Mouse (Mus musculus): ENCODE data around the gene Ercc6. TPM values are rescaled to one million over a fixed set of nuclear protein-coding genes. Genes with fewer than 3 reads are reported as not detected.
A peak's percentile ranks its signal among the peaks of the same experiment; 100 is the strongest.

Ercc6 gene
- polyA plus RNA-seq (2015; fragmentation: Nextera tagmentation; extraction: Ambion mirVana), result 19.2 and 23.5 TPM in 2 replicates

GRCm38 (mm10) chr14:32513336-32514032, at the start of gene Ercc6:
Gene Ercc6 (plus strand): TSS chr14:32513521.
- Histone ChIP-seq H3K4me2 (peak within 1 kb of the TSS; percentile 90), H3K4me1 (peaks cover 18% of the 10 kb centered on the region), H3K27ac (peak within 1 kb of the TSS; percentile 77), H3K9ac (peak within 1 kb of the TSS; percentile 59), H3K4me3 (replicated peaks) (peak within 1 kb of the TSS; percentile 87), H3K36me3 (peaks cover 20% of the 10 kb centered on the region), H3K9me3 (replicated peaks) (no peaks in the 10 kb centered on the region), H3K27me3 (no peaks in the 10 kb centered on the region)
- peak; percentile 96 for ATAC-seq (replicated peaks; ENCODE audit: low FRiP score)
- under 1% methylated on average over 62 of the region's 62 CpGs for WGBS

- H3K9me3 ChIP-seq (replicated peaks), result no peaks in the 10 kb centered on the region
- H3K27ac ChIP-seq, result no peak within 1 kb of the TSS
- no peak within 1 kb of the TSS for H3K9ac ChIP-seq
- no peaks in the 10 kb centered on the region for H3K36me3 ChIP-seq
- H3K4me1 ChIP-seq, result peaks cover 34% of the 10 kb centered on the region
- H3K4me2 ChIP-seq, result peak within 1 kb of the TSS; percentile 60
- H3K27me3 ChIP-seq, result peaks cover 83% of the 10 kb centered on the region
- H3K4me3 ChIP-seq (replicated peaks), result peak within 1 kb of the TSS; percentile 39
- no peak for ATAC-seq (replicated peaks; ENCODE audit: low FRiP score)
- under 1% methylated on average over 56 of the region's 70 CpGs for WGBS
Observed at GRCm38 (mm10) chr14:32464601-32465505, 48.5 kb upstream of the Ercc6 start, which contains the start of gene Slc18a3. Gene Slc18a3 (minus strand): TSS chr14:32464850.

- Histone ChIP-seq H3K27me3 (peaks cover 77% of the 10 kb centered on the region), H3K4me2 (peak overlapping the region; percentile 60), H3K9me3 (replicated peaks) (no peaks in the 10 kb centered on the region), H3K4me3 (replicated peaks) (peak overlapping the region; percentile 39), H3K4me1 (peaks cover 29% of the 10 kb centered on the region), H3K27ac (no peak overlapping the region), H3K36me3 (no peaks in the 10 kb centered on the region), H3K9ac (no peak overlapping the region)
- WGBS, result under 1% methylated on average over 9 of the region's 11 CpGs
- ATAC-seq (replicated peaks; ENCODE audit: low FRiP score), result no peak
Observed at GRCm38 (mm10) chr14:32465506-32465870, 47.8 kb upstream of the Ercc6 start.

GRCm38 (mm10) chr14:32465889-32466288, 47.4 kb upstream of the Ercc6 start, which contains the start of gene Chat:
Gene Chat (minus strand): TSS chr14:32465989.
- H3K4me1 ChIP-seq, result peaks cover 29% of the 10 kb centered on the region
- ATAC-seq (replicated peaks; ENCODE audit: low FRiP score), result no peak
- WGBS, result 15% methylated on average over 13 of the region's 13 CpGs
- H3K27ac ChIP-seq, result no peak within 1 kb of the TSS
- H3K4me2 ChIP-seq, result peak within 1 kb of the TSS; percentile 60
- peak within 1 kb of the TSS; percentile 39 for H3K4me3 ChIP-seq (replicated peaks)
- no peaks in the 10 kb centered on the region for H3K36me3 ChIP-seq
- H3K27me3 ChIP-seq, result peaks cover 73% of the 10 kb centered on the region
- no peaks in the 10 kb centered on the region for H3K9me3 ChIP-seq (replicated peaks)
- no peak within 1 kb of the TSS for H3K9ac ChIP-seq

- 3% methylated on average over 5 of the region's 5 CpGs for WGBS
- Histone ChIP-seq H3K9ac (no peak overlapping the region), H3K36me3 (no peaks in the 10 kb centered on the region), H3K4me3 (replicated peaks) (no peak overlapping the region), H3K27me3 (peaks cover 56% of the 10 kb centered on the region), H3K27ac (no peak overlapping the region), H3K4me1 (peaks cover 29% of the 10 kb centered on the region), H3K4me2 (no peak overlapping the region), H3K9me3 (replicated peaks) (no peaks in the 10 kb centered on the region)
- ATAC-seq (replicated peaks; ENCODE audit: low FRiP score), result no peak
Observed at GRCm38 (mm10) chr14:32467606-32468005, 45.7 kb upstream of the Ercc6 start.

- H3K36me3 ChIP-seq, result no peaks in the 10 kb centered on the region
- WGBS, result 14% methylated on average over 4 of the region's 4 CpGs
- H3K9me3 ChIP-seq (replicated peaks), result no peaks in the 10 kb centered on the region
- H3K4me3 ChIP-seq (replicated peaks), result no peak overlapping the region
- no peaks in the 10 kb centered on the region for H3K4me1 ChIP-seq
- H3K27me3 ChIP-seq, result peaks cover 2% of the 10 kb centered on the region; the same call in 1 of the 2 replicates
- no peak overlapping the region for H3K9ac ChIP-seq
- H3K4me2 ChIP-seq, result no peak overlapping the region
- H3K27ac ChIP-seq, result no peak overlapping the region
- ATAC-seq (replicated peaks; ENCODE audit: low FRiP score), result no peak
Observed at GRCm38 (mm10) chr14:32472996-32473395, 40.3 kb upstream of the Ercc6 start.

GRCm38 (mm10) chr14:32476559-32476958, 36.8 kb upstream of the Ercc6 start:
- H3K36me3 ChIP-seq, result no peaks in the 10 kb centered on the region
- no peaks in the 10 kb centered on the region for H3K9me3 ChIP-seq (replicated peaks)
- 80% methylated on average over 6 of the region's 6 CpGs for WGBS
- no peak overlapping the region for H3K4me2 ChIP-seq
- no peaks in the 10 kb centered on the region for H3K4me1 ChIP-seq
- no peak overlapping the region for H3K9ac ChIP-seq
- H3K27me3 ChIP-seq, result peaks cover 3% of the 10 kb centered on the region; the same call in 1 of the 2 replicates
- H3K27ac ChIP-seq, result no peak overlapping the region
- no peak overlapping the region for H3K4me3 ChIP-seq (replicated peaks)
- no peak for ATAC-seq (replicated peaks; ENCODE audit: low FRiP score)

GRCm38 (mm10) chr14:32477581-32477980, 35.7 kb upstream of the Ercc6 start:
- WGBS, result 62% methylated on average over 1 of the region's 1 CpGs
- no peak overlapping the region for H3K4me3 ChIP-seq (replicated peaks)
- H3K9ac ChIP-seq, result no peak overlapping the region

GRCm38 (mm10) chr14:32482061-32482460, 31.3 kb upstream of the Ercc6 start:
- no peak overlapping the region for H3K27ac ChIP-seq

More at GRCm38 (mm10) chr14:32477581-32477980, 35.7 kb upstream of the Ercc6 start:
- no peak overlapping the region for H3K4me2 ChIP-seq
- H3K36me3 ChIP-seq, result no peaks in the 10 kb centered on the region
- no peak overlapping the region for H3K27ac ChIP-seq
- H3K9me3 ChIP-seq (replicated peaks), result no peaks in the 10 kb centered on the region
- peaks cover 3% of the 10 kb centered on the region; the same call in 1 of the 2 replicates for H3K27me3 ChIP-seq
- no peaks in the 10 kb centered on the region for H3K4me1 ChIP-seq
- ATAC-seq (replicated peaks; ENCODE audit: low FRiP score), result no peak

GRCm38 (mm10) chr14:32492521-32492920, 20.8 kb upstream of the Ercc6 start:
- H3K4me3 ChIP-seq (replicated peaks), result peak overlapping the region; percentile 6; the same call in 1 of the 2 replicates
- peaks cover 6% of the 10 kb centered on the region for H3K4me1 ChIP-seq
- no peaks in the 10 kb centered on the region for H3K9me3 ChIP-seq (replicated peaks)
- H3K27ac ChIP-seq, result no peak overlapping the region
- ATAC-seq (replicated peaks; ENCODE audit: low FRiP score), result no peak
- 10% methylated on average over 13 of the region's 13 CpGs for WGBS
- no peak overlapping the region for H3K9ac ChIP-seq
- peaks cover 29% of the 10 kb centered on the region for H3K27me3 ChIP-seq
- H3K36me3 ChIP-seq, result no peaks in the 10 kb centered on the region
- peak overlapping the region; percentile 32 for H3K4me2 ChIP-seq

More at GRCm38 (mm10) chr14:32482061-32482460, 31.3 kb upstream of the Ercc6 start:
- H3K4me1 ChIP-seq, result no peaks in the 10 kb centered on the region
- H3K9ac ChIP-seq, result no peak overlapping the region
- H3K36me3 ChIP-seq, result no peaks in the 10 kb centered on the region
- no peak overlapping the region for H3K4me2 ChIP-seq
- H3K27me3 ChIP-seq, result peaks cover 7% of the 10 kb centered on the region; the same call in 1 of the 2 replicates
- H3K9me3 ChIP-seq (replicated peaks), result no peaks in the 10 kb centered on the region
- H3K4me3 ChIP-seq (replicated peaks), result no peak overlapping the region
- WGBS, result 8% methylated on average over 3 of the region's 3 CpGs
- ATAC-seq (replicated peaks; ENCODE audit: low FRiP score), result no peak

GRCm38 (mm10) chr14:32496115-32496850, 17.0 kb upstream of the Ercc6 start:
- Histone ChIP-seq H3K4me2 (no peak overlapping the region), H3K36me3 (no peaks in the 10 kb centered on the region), H3K4me3 (replicated peaks) (no peak overlapping the region), H3K4me1 (peaks cover 6% of the 10 kb centered on the region), H3K27ac (no peak overlapping the region), H3K27me3 (peaks cover 29% of the 10 kb centered on the region), H3K9ac (no peak overlapping the region), H3K9me3 (replicated peaks) (no peaks in the 10 kb centered on the region)
- 58% methylated on average over 8 of the region's 8 CpGs for WGBS
- ATAC-seq (replicated peaks; ENCODE audit: low FRiP score), result no peak
